Mouse (Mus musculus): ENCODE results near the gene Dpep2nb.

Dpep2nb gene

DNA sequence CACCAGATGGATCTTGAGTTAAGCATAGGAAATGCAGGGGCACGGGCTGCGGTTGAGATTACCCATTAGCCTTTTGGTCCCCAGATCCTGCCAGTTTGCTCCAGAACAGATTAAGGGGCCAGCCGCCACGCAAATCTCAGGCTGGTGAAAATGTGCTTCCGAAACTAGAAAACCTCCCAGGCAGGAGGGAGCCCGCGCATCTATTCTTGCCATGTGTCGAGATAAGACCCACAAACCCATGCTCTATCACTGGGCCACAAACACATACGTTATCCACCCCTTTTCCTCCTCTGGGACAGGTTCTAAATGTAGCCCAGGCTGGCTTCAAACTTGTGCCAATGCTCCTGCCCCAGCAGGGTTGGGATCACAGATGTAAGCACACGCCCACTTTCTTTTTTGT lies 44.2 kb downstream of the Dpep2nb start:
- DNase-seq (ENCODE audit: low read depth, low spot score), result no peak

DNA sequence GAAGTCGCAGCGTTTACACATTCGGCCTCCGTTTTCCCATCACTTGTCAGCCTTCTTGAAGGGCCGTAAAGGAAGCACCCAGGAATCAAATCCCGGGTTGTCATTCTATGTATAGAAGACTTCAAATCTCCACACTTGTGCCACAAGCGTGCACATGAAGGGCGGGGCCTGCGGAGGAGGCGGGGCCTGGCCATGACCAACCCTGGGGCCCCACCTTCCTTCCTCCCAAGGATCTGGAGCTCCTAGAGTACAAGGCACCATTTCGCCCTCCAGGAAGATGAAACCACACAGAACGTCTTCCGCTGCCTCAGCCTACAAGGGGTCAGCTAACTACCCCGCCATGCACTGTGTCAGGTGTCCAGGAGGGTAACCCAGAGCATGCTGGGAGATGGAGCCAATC lies 44.7 kb downstream of the Dpep2nb start:
- no peak for DNase-seq (ENCODE audit: low read depth, low spot score)

DNA sequence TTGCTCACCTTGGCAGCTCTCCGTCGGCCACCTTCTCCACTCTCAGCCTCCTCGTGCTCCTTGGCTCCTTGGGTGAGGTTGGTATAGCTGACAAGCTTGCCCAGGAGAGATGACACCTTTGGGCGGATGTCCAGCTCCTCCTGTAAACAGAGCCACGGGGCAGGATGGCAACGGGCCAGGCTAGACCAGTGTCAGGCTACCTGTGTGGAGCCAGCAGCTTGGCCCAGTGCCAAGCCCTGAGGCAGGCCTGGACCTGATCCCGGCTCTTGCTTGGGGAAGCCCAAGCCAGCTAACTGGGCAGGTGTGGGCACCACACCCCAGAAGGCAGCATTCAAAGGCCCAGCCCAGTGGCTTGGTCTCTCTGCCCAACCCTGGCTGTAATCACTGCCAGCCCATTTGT lies 46.4 kb downstream of the Dpep2nb start:
- DNase-seq (ENCODE audit: low read depth, low spot score), result no peak

DNA sequence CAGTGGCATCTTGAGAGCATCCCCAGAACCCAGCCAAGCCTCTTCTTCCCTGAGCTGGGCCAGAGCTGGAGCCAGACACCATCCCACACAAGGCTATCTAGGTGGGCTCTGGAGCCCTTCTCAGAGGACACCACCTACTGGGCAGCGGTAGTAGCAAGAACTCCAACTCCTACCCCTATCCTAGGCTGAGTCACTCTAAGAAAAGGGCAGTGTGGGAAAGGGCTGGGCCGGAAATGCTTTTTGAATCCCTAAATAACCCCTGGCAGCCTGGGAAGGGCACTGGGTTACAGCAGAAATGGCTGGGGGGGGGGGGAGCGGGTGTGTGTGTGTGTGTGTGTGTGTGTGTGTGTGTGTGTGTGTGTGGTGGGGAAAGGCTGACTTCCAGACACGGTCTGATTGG lies 48.0 kb downstream of the Dpep2nb start:
- no peak for DNase-seq (ENCODE audit: low read depth, low spot score)

DNA sequence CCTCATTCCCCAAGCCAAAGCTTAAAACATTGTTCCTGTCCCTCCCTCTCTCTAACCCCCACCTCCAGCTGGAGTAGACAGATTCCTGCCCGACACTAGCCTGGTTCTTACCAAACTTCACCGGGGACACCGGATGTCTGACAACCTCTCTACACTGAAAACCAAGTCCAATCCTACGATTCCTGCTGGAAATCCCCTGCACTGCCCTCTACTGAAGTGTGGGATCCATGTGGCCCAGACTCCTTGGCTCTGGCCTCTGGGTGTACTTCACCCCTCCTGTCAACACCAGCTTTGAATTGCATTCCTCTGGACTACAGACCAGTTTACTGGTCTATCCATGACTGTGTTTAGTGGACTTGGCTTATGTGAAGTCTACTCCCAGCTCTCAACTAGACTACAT lies 49.2 kb downstream of the Dpep2nb start:
- no peak for DNase-seq (ENCODE audit: low read depth, low spot score)

DNA sequence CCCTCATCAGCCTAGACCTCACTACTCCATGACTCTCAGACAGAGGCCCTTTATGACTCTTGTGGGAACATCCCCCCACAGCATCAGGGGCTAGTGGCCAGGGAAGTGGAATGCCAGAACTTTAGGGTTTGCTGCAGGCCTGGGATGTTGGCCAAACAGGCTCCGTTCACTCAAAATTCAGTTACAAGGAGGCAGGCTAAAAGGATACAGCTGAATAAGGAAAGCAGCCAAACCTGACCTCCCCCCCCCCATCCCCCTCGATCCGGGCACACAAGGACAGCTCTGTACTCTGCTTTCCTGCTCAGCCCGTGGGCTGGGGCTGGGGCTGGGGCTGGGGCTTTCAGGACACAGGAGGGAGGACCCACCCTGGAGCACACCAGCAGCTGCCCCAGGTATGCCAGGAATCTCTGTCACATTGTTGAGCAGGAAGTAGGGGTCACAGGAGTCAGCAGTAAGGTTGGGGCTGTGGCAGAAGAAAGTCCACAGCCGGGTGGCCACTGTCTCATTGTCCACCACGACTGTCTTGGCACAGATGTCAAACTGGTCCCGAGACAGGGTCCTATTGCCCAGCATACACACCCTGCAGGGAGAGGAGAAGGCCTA lies 54.6 kb downstream of the Dpep2nb start:
- no peak for DNase-seq (ENCODE audit: low read depth, low spot score)

DNA sequence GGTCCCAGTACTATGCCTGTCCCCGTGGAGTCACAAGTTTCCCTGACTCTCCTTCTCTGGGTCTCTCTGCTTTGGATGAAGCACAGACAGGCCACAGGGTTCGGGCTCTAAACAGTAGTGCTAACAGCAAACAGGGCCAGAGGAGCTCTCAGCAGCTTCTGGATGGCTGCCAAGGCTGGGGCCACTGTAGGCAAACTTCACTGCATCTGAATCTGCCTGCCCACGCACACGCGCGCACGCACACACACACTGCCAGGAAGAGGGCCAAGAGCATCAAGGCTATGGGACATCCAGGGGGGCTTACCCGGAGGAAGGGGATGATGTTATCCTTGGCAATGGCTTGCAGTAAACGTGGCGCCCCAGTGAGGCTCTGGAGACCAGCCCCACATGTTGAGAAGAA lies 56.4 kb downstream of the Dpep2nb start:
- no peak for DNase-seq (ENCODE audit: low read depth, low spot score)
